Mouse (Mus musculus): ENCODE measurements around the gene Aldh1a1. TPM values are rescaled to one million over a fixed set of nuclear protein-coding genes. Genes with fewer than 3 reads are reported as not detected.
A peak's percentile ranks its signal among the peaks of the same experiment; 100 is the strongest.
"Not testable (repeated sequence)": the region's sequence is repeated elsewhere in the genome, so short reads cannot be mapped to it uniquely, and the experiment has no call there.

Aldh1a1 gene
- total RNA-seq, 1 experiment from 2014 or later, result 404 TPM

GRCm38 (mm10) chr19:20555365-20555764 lies 62.9 kb downstream of the Aldh1a1 start:
- DNase-seq, result no peak

- DNase-seq, result no peak
Observed at GRCm38 (mm10) chr19:20557211-20557610, 64.7 kb downstream of the Aldh1a1 start.

GRCm38 (mm10) chr19:20558069-20558468 lies 65.6 kb downstream of the Aldh1a1 start:
- DNase-seq, result no peak

GRCm38 (mm10) chr19:20558544-20558943 lies 66.0 kb downstream of the Aldh1a1 start:
- no peak for DNase-seq

- no peak for DNase-seq
Observed at GRCm38 (mm10) chr19:20558952-20559351, 66.4 kb downstream of the Aldh1a1 start.

- DNase-seq, result no peak
Observed at GRCm38 (mm10) chr19:20559952-20560351, 67.4 kb downstream of the Aldh1a1 start.

- peak; percentile 10 for DNase-seq
Observed at GRCm38 (mm10) chr19:20562396-20562795, 69.9 kb downstream of the Aldh1a1 start.

- no peak for DNase-seq
Observed at GRCm38 (mm10) chr19:20566294-20566693, 73.8 kb downstream of the Aldh1a1 start.

- no peak for DNase-seq
Observed at GRCm38 (mm10) chr19:20567039-20567438, 74.5 kb downstream of the Aldh1a1 start.

GRCm38 (mm10) chr19:20576984-20577383 lies 84.5 kb downstream of the Aldh1a1 start:
- no peak for DNase-seq

- DNase-seq, result no peak
Observed at GRCm38 (mm10) chr19:20577429-20577828, 84.9 kb downstream of the Aldh1a1 start.

GRCm38 (mm10) chr19:20599951-20600350 lies 107.4 kb downstream of the Aldh1a1 start:
- no peak for DNase-seq

GRCm38 (mm10) chr19:20601739-20602138 lies 109.2 kb downstream of the Aldh1a1 start:
- DNase-seq, result peak; percentile 16

- DNase-seq, result no peak
Observed at GRCm38 (mm10) chr19:20603212-20603611, 110.7 kb downstream of the Aldh1a1 start.

GRCm38 (mm10) chr19:20603866-20604265 lies 111.4 kb downstream of the Aldh1a1 start:
- DNase-seq, result no peak

GRCm38 (mm10) chr19:20614252-20614930 lies 121.9 kb downstream of the Aldh1a1 start:
- no peak for DNase-seq

GRCm38 (mm10) chr19:20622434-20622833 lies 129.9 kb downstream of the Aldh1a1 start:
- DNase-seq, result no peak

- DNase-seq, result no peak
Observed at GRCm38 (mm10) chr19:20623416-20623815, 130.9 kb downstream of the Aldh1a1 start.

GRCm38 (mm10) chr19:20631020-20631419 lies 138.5 kb downstream of the Aldh1a1 start:
- no peak for DNase-seq

GRCm38 (mm10) chr19:20633876-20634691 lies 141.6 kb downstream of the Aldh1a1 start:
- DNase-seq, result no peak

GRCm38 (mm10) chr19:20644346-20644745 lies 151.8 kb downstream of the Aldh1a1 start:
- DNase-seq, result no peak

- DNase-seq, result not testable (repeated sequence)
Observed at GRCm38 (mm10) chr19:20647496-20647895, 155.0 kb downstream of the Aldh1a1 start.

- DNase-seq, result no peak
Observed at GRCm38 (mm10) chr19:20650008-20650407, 157.5 kb downstream of the Aldh1a1 start.

Data from adrenal gland, postnatal 25 days (tissue).